Mouse (Mus musculus) gastrocnemius, adult 2 months (tissue): ENCODE measurements around the gene Gcnt2. TPM values are rescaled to one million over a fixed set of nuclear protein-coding genes. Genes with fewer than 3 reads are reported as not detected.
A peak's percentile ranks its signal among the peaks of the same experiment; 100 is the strongest.

Experiments used
- DNase-seq: peaks from one replicate; pipeline ENCODE4 v3.0.0; 2022
- H3K27ac ChIP-seq: fragments of 200-600 bp; 2 replicates; pipeline ENCODE4 v1.8.1; 2022; ENCODE audit warnings: mild to moderate bottlenecking
- H3K4me3 ChIP-seq: fragments of 200-600 bp; 2 replicates; pipeline ENCODE4 v1.8.1; 2022; ENCODE audit warnings: mild to moderate bottlenecking, moderate library complexity
- CTCF ChIP-seq: fragments of 200-600 bp; IDR thresholded peaks from 2 replicates; pipeline ENCODE4 v1.8.1; 2022; ENCODE audit warnings: antibody characterized with exemption, mild to moderate bottlenecking, moderate library complexity
- intact Hi-C: fragments of 180-260 bp; cut with DNase I; formaldehyde crosslinking; loops from one replicate; pipeline ENCODE4 v1.15.1; 2025
- total RNA-seq, 2 experiments: library from RNA; stranded (reverse); gene quantifications; 2 replicates each; pipeline ENCODE4 v1.2.3; 2021

Gcnt2 gene
- total RNA-seq, 2 experiments from 2014 or later: 8.7 to 8.9 TPM

DNA sequence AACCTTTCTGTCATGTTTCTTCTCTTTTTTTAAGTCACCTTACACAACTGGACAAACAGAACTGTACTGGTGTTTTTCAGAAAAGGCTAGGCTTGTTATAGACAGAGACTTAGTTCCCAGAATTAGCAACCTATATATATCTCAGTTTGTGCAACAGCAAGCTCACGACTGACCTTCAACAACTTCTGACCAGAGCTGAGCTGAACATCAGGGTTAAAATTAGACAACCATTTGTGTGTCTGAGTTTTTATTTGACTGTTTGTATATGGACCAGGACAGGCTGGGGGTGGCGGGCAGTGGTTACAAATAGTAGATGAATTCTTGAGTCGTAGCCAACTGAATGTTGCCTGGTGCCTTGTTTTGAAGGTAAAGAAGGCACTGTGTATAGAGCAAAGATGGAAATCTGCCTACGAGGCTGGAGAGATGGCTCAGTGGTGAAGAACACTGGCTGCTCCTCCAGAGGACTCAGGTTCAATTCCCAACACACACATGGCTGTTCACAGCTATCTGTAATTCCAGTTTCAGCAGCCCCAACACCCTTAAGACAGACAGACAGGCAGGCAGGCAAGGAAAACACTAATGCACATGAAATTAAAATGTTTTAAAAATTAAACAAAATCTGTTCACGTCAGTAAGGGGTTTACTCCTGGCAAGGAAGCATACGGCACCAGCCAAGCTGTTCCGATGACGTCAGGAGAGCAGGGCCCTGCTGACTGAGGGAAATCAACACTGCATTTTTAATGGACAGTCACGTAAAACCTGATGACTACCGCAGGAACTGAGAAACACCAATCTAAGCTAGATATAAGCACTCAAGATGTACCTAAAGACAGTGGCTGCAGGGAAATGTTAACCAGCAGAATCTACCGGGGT is 79.2 kb downstream of the Gcnt2 start:
- DNase-seq: peak; percentile 46
- H3K27ac ChIP-seq: peak overlapping the region; percentile 90
- 0 out of 2 replicates have a peak overlapping the region, but pooled peaks have one; percentile 7 for H3K4me3 ChIP-seq
- no peak for TF ChIP-seq CTCF
- intact Hi-C loops: no loop called here

DNA sequence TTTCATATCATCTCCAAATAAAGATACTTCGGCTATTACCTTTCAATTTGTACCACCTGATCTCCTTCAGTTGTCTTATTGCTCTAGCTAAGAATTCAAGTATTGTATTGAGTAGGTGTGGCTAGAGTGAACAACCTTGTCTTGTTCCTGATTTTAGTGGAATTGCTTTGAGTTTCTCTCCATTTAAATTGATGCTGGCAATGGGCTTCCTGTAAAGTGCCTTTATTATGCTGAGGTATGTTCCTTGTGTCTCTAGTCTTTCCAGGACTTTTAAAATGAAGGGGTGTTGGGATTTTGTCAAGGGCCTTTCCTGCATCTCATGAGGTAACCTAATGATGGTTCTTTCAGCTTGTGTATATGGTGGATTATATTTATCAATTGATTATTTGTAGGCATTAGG is 83.5 kb downstream of the Gcnt2 start:
- intact Hi-C loops: no loop called here
- no peak for DNase-seq
- Histone ChIP-seq H3K4me3 (no peak overlapping the region), H3K27ac (no peak overlapping the region)
- TF ChIP-seq CTCF: no peak

DNA sequence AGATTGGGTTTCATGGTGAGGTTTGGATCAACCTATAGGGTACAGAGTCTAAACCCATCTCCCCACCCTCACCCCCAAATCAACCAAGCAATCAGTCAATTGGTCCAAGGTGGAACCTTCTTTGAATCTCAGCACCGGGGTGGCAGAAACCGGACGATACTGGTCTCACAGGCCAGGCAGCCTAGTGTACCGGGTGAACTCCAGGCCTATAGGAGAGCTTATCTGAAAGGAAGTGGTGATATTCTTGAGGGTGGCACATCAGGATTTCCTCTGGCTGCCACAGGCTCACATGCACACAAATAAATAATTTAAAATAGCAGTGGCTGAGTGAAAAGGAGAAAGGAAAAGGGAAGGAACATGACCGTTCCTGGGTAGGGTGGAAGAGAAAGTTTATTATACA is 84.4 kb downstream of the Gcnt2 start:
- intact Hi-C loops: no loop called here
- no peak overlapping the region for H3K4me3 ChIP-seq
- DNase-seq: no peak
- TF ChIP-seq CTCF: no peak
- H3K27ac ChIP-seq: no peak overlapping the region

DNA sequence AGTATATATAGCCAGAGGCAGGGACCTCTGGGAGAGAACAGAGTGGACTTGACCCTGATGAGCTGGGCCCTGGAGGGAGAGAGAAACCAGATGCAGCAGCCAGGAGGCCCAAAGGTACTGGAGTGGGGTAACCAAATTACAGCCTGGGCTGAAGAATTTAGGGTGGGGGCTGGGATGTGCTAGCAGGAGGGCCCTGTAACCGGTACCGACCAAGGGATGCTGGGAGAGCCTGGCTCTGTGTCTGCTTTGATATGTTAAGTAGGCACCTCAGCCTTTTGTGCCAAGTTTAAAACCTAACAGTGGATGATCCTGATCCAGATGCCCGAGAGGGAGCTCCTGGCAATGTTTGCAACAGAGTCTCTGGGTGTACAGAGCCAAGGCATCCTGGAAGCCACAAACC is 84.8 kb downstream of the Gcnt2 start:
- TF ChIP-seq CTCF: no peak
- Histone ChIP-seq H3K4me3 (no peak overlapping the region), H3K27ac (no peak overlapping the region)
- DNase-seq: no peak
- intact Hi-C loops: no loop called here

GRCm38 (mm10) chr13:40946513-40946912 is 87.0 kb downstream of the Gcnt2 start:
- Histone ChIP-seq H3K27ac (no peak overlapping the region), H3K4me3 (no peak overlapping the region)
- no peak for DNase-seq
- TF ChIP-seq CTCF: no peak
- intact Hi-C loops: no loop called here

- TF ChIP-seq CTCF: no peak
- no peak for DNase-seq
- Histone ChIP-seq H3K4me3 (no peak overlapping the region), H3K27ac (no peak overlapping the region)
- intact Hi-C loops: no loop called here
Measured at GRCm38 (mm10) chr13:40947538-40948205, 88.1 kb downstream of the Gcnt2 start.

- Histone ChIP-seq H3K4me3 (no peak overlapping the region), H3K27ac (no peak overlapping the region)
- no peak for DNase-seq
- intact Hi-C loops: no loop called here
- no peak for TF ChIP-seq CTCF
Measured at GRCm38 (mm10) chr13:40951386-40951976, 91.9 kb downstream of the Gcnt2 start.

DNA sequence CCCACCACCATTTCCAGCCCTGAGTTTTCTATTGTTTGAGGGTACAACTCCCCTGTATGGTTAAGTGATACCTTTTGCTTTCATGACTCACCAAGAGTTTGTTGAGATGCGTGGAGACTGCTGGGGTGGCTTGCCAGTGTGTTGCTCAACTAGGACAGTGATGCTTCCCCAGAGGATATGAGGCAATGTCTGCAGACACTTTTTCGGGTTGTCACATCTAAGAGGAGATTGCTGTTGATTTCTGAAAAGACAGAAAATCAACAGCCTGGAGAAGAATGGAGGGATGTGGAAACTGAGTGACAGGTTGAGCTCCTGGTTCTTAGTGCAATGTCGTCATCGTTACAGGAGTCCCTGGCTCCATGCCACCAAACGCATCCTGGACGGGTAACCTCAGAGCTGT is 93.7 kb downstream of the Gcnt2 start:
- intact Hi-C loops: no loop called here
- TF ChIP-seq CTCF: no peak

DNA sequence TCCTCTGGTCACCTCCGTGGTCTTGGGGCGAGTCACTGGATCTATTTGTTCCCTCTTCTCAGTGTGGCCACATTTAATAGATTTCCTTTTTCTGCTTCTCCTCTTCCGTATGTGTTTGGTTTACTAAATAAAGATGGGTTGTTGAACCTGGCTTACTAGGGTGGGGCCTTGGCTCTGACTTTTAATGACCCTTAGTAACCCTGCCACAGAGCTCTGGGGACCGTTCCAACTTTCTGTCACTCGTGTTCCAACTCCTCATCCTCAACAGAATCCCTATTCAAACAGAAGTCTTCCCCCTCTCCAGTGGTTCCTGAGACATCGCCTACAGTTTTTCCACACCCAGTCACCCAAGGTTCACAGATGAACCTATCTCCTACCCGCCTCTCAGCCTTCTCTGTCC is 96.2 kb downstream of the Gcnt2 start:
- H3K27ac ChIP-seq: no peak overlapping the region
- no peak for DNase-seq
- intact Hi-C loops: no loop called here
- no peak for TF ChIP-seq CTCF
- H3K4me3 ChIP-seq: no peak overlapping the region

More for the DNA sequence above, 93.7 kb downstream of the Gcnt2 start:
- no peak overlapping the region for H3K27ac ChIP-seq
- H3K4me3 ChIP-seq: no peak overlapping the region
- no peak for DNase-seq

DNA sequence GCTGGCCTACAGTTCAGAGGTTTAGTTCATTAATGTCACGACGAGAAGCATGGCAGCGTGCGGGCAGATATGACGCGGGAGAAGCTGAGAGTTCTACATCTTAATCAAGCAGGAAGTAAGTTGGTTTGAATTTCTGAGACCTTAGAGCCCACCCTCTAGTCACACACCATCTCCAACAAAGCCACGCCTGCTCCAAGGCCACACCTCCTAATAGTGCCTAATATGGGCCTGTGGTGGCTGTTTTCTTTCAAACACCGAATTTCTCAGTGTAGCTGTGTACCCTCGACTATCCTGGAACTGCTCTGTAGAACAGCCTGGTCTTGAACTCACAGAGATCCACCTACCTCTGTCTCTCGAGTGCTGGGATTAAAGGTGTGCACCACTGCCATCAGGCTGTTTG is 108.1 kb downstream of the Gcnt2 start:
- H3K27ac ChIP-seq: no peak overlapping the region
- no peak for TF ChIP-seq CTCF
- H3K4me3 ChIP-seq: no peak overlapping the region
- no peak for DNase-seq
- intact Hi-C loops: no loop called here

DNA sequence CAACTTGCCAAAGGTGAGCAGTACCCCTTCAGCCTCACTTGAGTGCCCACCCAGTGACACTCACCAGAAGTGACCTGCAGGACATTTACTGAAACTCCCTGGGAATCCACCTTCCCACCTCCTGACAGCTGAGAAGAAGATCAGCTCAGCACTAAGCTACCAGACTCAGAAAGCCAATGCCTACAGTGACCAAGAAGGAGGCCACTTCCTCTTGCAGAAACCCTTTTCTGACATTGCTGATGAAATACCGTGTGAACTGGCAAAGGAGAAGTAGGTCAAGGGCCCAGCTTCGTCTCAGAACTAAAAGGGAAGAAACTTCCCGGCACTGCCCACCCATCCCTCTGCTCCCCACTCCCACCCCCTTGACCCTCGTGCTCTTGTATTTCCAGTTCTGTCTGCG is 109.0 kb downstream of the Gcnt2 start:
- DNase-seq: no peak
- H3K27ac ChIP-seq: no peak overlapping the region
- intact Hi-C loops: no loop called here
- no peak for TF ChIP-seq CTCF
- H3K4me3 ChIP-seq: no peak overlapping the region

GRCm38 (mm10) chr13:40969761-40970390 is 110.3 kb downstream of the Gcnt2 start:
- Histone ChIP-seq H3K4me3 (no peak overlapping the region), H3K27ac (no peak overlapping the region)
- TF ChIP-seq CTCF: no peak
- intact Hi-C loops: no loop called here
- DNase-seq: no peak

DNA sequence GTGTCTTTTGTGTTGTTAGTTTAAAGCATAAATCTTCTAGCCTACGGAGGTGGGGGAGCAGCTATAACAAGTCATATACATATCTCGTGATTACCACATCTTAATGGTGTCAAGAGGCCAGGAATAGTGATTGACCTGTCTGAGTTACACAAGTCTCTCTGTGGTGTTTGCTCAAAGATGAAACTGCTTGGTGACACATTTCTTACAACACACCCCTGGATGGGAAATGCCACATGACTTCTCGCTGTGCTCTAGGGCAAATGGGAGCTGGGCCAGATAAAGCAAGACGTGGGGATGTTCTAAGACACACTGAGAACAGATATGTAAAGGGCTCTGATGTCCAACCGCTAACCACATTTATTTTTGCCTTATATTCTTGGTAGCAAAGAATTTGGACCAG is 111.7 kb downstream of the Gcnt2 start:
- no peak for TF ChIP-seq CTCF
- H3K27ac ChIP-seq: no peak overlapping the region
- DNase-seq: no peak
- no peak overlapping the region for H3K4me3 ChIP-seq
- intact Hi-C loops: no loop called here
